Mouse (Mus musculus): ENCODE data around the gene Casp6. TPM values are rescaled to one million over a fixed set of nuclear protein-coding genes. Genes with fewer than 3 reads are reported as not detected.

Gene Casp6
- polyA plus RNA-seq (2015; fragmentation: Nextera tagmentation; extraction: Ambion mirVana), result 112 and 157 TPM in 2 replicates

DNA sequence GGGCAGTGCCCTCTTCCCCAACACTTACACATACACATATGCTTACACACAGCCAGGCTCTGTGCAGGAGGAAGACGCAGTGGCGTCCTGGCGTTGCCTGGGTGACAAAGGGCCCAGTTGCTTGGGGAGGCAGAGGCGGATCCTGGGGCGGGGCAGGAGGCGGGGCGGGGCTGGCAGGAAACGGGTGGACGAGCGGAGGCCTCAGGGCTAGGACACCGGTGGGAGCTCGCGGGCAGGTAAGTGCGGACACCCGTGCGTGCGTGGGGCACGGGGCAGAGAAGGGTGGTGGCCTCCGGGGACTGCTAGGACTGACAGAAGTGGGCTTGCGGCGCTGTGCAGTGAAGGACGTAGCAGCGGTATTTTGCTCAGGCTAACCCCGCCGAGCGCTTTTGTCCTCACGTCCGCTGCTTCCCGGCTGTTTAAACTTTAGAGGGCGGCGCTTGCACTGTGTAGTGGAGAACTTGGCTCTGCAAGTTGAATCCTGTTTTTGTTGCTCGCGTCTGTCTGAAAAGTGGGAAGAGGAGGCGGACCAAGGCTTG, at the start of gene Casp6:
Gene Casp6, plus strand, starts transcription at position 155 of the 539 bp plus-strand sequence.

DNA sequence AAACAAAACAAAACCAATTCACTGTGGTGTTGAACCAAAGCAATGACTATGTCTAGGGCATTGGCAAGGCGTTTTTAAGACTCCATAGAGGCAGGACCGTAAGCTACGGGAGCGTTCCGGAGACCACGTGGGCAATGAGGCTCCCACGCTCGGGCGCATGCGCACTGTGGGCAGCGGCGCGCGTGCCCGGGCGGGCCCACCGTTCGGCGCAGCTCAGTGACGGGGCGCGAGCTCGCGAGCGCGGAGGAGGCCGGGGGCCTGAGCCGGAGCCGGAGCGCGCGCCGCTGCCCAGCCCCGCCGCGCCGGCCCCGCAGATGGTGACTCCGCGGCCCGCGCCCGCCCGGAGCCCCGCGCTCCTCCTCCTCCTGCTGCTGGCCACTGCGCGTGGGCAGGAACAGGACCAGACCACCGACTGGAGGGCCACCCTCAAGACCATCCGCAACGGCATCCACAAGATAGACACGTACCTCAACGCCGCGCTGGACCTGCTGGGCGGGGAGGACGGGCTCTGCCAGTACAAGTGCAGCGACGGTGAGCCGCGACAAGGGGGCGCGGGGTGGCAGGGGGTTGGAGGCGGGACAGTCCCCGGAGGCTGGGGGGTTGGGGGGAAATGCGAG, 22.7 kb upstream of the Casp6 start, which contains the start of gene Pla2g12a:
Gene Pla2g12a, plus strand, starts transcription at position 202 of the 617 bp plus-strand sequence.

Other genes starting within 250 kb of the Casp6 start
- 0.82 and 1.5 TPM in 2 replicates for gene Egf, start 146.1 kb upstream of the Casp6 start, polyA plus RNA-seq (2015; fragmentation: Nextera tagmentation; extraction: Ambion mirVana)
- not detected in 2 replicates for gene Lrit3, start 97.4 kb upstream of the Casp6 start, polyA plus RNA-seq (2015; fragmentation: Nextera tagmentation; extraction: Ambion mirVana)
- not detected in 2 replicates for gene Rrh, start 78.8 kb upstream of the Casp6 start, polyA plus RNA-seq (2015; fragmentation: Nextera tagmentation; extraction: Ambion mirVana)
- gene Gar1, start 70.0 kb upstream of the Casp6 start, polyA plus RNA-seq (2015; fragmentation: Nextera tagmentation; extraction: Ambion mirVana), result 26.8 and 47.1 TPM in 2 replicates
- 9.0 and 10.3 TPM in 2 replicates for gene Cfi, start 65.5 kb upstream of the Casp6 start, polyA plus RNA-seq (2015; fragmentation: Nextera tagmentation; extraction: Ambion mirVana)
- gene Pla2g12a, start 22.8 kb upstream of the Casp6 start, polyA plus RNA-seq (2015; fragmentation: Nextera tagmentation; extraction: Ambion mirVana), result 36.0 and 71.0 TPM in 2 replicates
- 27.1 and 32.1 TPM in 2 replicates for gene Mcub, start 68.8 kb downstream of the Casp6 start, polyA plus RNA-seq (2015; fragmentation: Nextera tagmentation; extraction: Ambion mirVana)
- gene Sec24b, start 160.1 kb downstream of the Casp6 start, polyA plus RNA-seq (2015; fragmentation: Nextera tagmentation; extraction: Ambion mirVana), result 14.0 and 23.3 TPM in 2 replicates
- gene Col25a1, start 230.1 kb downstream of the Casp6 start, polyA plus RNA-seq (2015; fragmentation: Nextera tagmentation; extraction: Ambion mirVana), result 4.6 and 7.7 TPM in 2 replicates

All from adrenal gland, postnatal 0 days (tissue).